Mouse (Mus musculus): ENCODE data around the gene Nol11. TPM values are rescaled to one million over a fixed set of nuclear protein-coding genes. Genes with fewer than 3 reads are reported as not detected.

Gene Nol11
- total RNA-seq (2012; rRNA removed) (98.9 and 110 TPM in 2 replicates), polyA plus RNA-seq (2012; ENCODE audit: insufficient read depth in 1 of 2, insufficient read length in 2 of 2, low read depth in 1 of 2, low replicate concordance in 2 of 2, missing spikeins in 1 of 2) (10 to 100 TPM; 58.5 to 93.8 TPM)

DNA sequence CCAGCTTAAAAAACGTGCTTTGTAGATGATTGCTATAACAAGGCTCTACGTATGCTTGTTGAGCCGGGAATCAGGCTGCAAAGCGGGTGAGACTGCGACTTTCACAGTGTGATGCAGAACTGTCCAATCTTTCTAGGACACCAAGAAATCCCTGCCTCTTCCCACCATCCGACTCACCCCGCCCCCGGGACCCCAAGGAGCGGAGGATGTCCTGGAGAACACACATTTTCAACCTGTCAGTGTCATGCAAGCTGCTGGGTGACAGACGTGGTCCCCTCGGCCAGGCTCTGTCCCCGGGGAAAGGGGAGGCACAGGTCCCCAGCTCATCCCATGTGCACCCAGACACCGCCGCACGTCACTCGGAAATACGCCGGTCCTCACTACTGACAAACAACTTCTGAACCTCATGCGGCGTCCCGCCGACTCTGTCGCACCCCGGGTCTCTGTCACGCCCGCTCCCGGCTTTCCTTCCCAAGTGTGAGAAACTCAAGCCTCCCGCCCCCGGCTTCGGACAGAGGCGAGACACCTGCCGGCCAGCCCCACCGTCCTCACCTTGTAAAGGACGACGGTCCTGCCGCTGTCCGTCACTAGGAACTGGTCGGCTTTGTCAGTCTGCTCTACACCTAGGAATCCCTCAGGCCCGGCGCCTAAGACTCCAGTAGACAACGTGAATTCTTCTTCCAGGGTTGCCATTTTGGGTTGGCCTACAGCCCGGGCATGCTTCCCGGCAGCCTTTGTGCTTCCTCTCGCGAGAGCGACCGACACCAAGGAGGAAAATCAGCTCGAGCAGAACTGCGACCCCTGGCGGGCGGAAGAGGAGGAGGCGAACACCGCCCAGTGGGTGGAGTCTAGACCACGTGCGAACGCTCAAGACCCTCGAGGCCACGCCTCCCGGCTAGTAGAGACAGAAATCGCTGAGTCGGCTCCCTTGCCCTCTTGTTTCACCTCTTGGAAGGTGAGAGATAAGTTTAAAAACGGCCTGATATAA, at the start of gene Nol11:
Gene Nol11 (minus strand): TSS at position 817 of the 988 bp plus-strand sequence.
- Histone ChIP-seq H3K36me3 (ENCODE audit: control insufficient read depth in 1 of 2, insufficient read depth in 2 of 2, low read length in 2 of 2) (peaks cover 12 to 16% of the 10 kb centered on the region in 2 experiments), H3K9me3 (replicated peaks; ENCODE audit: insufficient read depth, low read length) (no peaks in the 10 kb centered on the region), H3K27me3 (ENCODE audit: control insufficient read depth in 1 of 2, insufficient read depth in 2 of 2, low read length in 2 of 2) (no peaks in the 10 kb centered on the region), H3K9ac (ENCODE audit: control insufficient read depth, low read depth, low read length, poor library complexity, severe bottlenecking) (peak within 1 kb of the TSS; percentile 89), H3K4me3 (ENCODE audit: control insufficient read depth in 1 of 2, insufficient read depth in 1 of 2, low read depth in 2 of 2, low read length in 2 of 2) (peak within 1 kb of the TSS; percentile 67 to 86), H3K79me2 (ENCODE audit: control insufficient read depth, insufficient read depth, low read length, poor library complexity) (peaks cover 22% of the 10 kb centered on the region), H3K4me1 (ENCODE audit: control insufficient read depth in 1 of 2, insufficient read depth in 2 of 2, low read length in 2 of 2) (peaks cover 0 to 3% of the 10 kb centered on the region in 2 experiments; a peak in 1 of 4 replicates), H3K27ac (ENCODE audit: control insufficient read depth, low read depth, low read length) (peak within 1 kb of the TSS; percentile 68)
- DNase-seq (ENCODE audit: low read depth, low spot score), result peak; percentile 100
- TF ChIP-seq TAL1 (IDR thresholded peaks at IDR 0.05; ENCODE audit: low read length), result no peak
- TF ChIP-seq GATA1 (IDR thresholded peaks at IDR 0.05; ENCODE audit: low read depth, low read length), result no peak; the same call in 1 of the 2 replicates
- TF ChIP-seq HCFC1 (IDR thresholded peaks at IDR 0.05; ENCODE audit: low read depth, low read length), result peak; percentile 95
- TF ChIP-seq BHLHE40 (IDR thresholded peaks at IDR 0.05; ENCODE audit: borderline replicate concordance, low read depth, low read length), result peak; percentile 66; the same call in 1 of the 2 replicates
- TF ChIP-seq E2F4 (IDR thresholded peaks at IDR 0.05; ENCODE audit: borderline replicate concordance, low read depth, low read length), result no peak
- TF ChIP-seq TCF12 (IDR thresholded peaks at IDR 0.05; ENCODE audit: low read depth, low read length), result peak; percentile 78
- TF ChIP-seq NRF1 (IDR thresholded peaks at IDR 0.05; ENCODE audit: insufficient read depth, low read depth, low read length, poor library complexity, severe bottlenecking), result peak; percentile 44; the same call in 1 of the 2 replicates
- peak; percentile 21; the same call in 1 of the 2 replicates for TF ChIP-seq SMC3 (IDR thresholded peaks at IDR 0.05; ENCODE audit: low read depth, low read length)
- peak; percentile 94 for TF ChIP-seq NELFE (IDR thresholded peaks at IDR 0.05; ENCODE audit: low read depth, low read length)
- no peak; the same call in 1 of the 2 replicates for TF ChIP-seq RAD21 (IDR thresholded peaks at IDR 0.05; ENCODE audit: low read depth, low read length)
- TF ChIP-seq EP300 (IDR thresholded peaks at IDR 0.05; ENCODE audit: low read depth in 1 of 2, low read length in 2 of 2), result no peak
- peak in 1 of 2 experiments; percentile 26; a peak in 1 of 4 replicates for TF ChIP-seq USF2 (IDR thresholded peaks at IDR 0.05; ENCODE audit: borderline replicate concordance in 1 of 2, insufficient read depth in 1 of 2, low read depth in 1 of 2, low read length in 2 of 2)
- TF ChIP-seq GABPA (IDR thresholded peaks at IDR 0.05; ENCODE audit: low read depth, low read length), result no peak
- TF ChIP-seq KAT2A (conservative IDR thresholded peaks at IDR 0.05; ENCODE audit: low read depth, low read length), result no peak; the same call in 1 of the 2 replicates
- TF ChIP-seq MYB (IDR thresholded peaks at IDR 0.05; ENCODE audit: low read depth, low read length), result no peak
- peak; percentile 98 for TF ChIP-seq MAX (IDR thresholded peaks at IDR 0.05; ENCODE audit: low read length)
- TF ChIP-seq MXI1 (IDR thresholded peaks at IDR 0.05; ENCODE audit: low read depth, low read length), result peak; percentile 97
- peak; percentile 95 for TF ChIP-seq USF1 (IDR thresholded peaks at IDR 0.05; ENCODE audit: low read depth, low read length)
- peak; percentile 93 for TF ChIP-seq POLR2AphosphoS2 (IDR thresholded peaks at IDR 0.05; ENCODE audit: low read length)
- TF ChIP-seq MAFK (IDR thresholded peaks at IDR 0.05; ENCODE audit: borderline replicate concordance, low read depth, low read length), result peak; percentile 100
- no peak for TF ChIP-seq ZC3H11A (IDR thresholded peaks at IDR 0.05; ENCODE audit: low read depth, low read length)
- TF ChIP-seq TBP (IDR thresholded peaks at IDR 0.05; ENCODE audit: low read depth, low read length), result peak; percentile 96
- no peak for TF ChIP-seq RCOR1 (IDR thresholded peaks at IDR 0.05; ENCODE audit: low read depth, low read length)
- TF ChIP-seq MAZ (IDR thresholded peaks at IDR 0.05; ENCODE audit: low read depth, low read length), result 0 out of 2 replicates have a peak, but pooled peaks have one; percentile 12
- TF ChIP-seq JUND (IDR thresholded peaks at IDR 0.05; ENCODE audit: low read depth, low read length), result peak; percentile 29; the same call in 1 of the 2 replicates
- no peak for TF ChIP-seq POLR2AphosphoS5 (IDR thresholded peaks at IDR 0.05; ENCODE audit: borderline replicate concordance, low read depth, low read length)
- TF ChIP-seq CTCF (IDR thresholded peaks at IDR 0.05 in 2 of 3, conservative IDR thresholded peaks at IDR 0.05 in 1 of 3; ENCODE audit: control insufficient read depth in 1 of 3, insufficient read depth in 1 of 3, low read depth in 2 of 3, low read length in 3 of 3, poor library complexity in 1 of 3, severe bottlenecking in 1 of 3), result peak; percentile 82 to 98 (median 96)
- TF ChIP-seq UBTF (IDR thresholded peaks at IDR 0.05; ENCODE audit: borderline replicate concordance, insufficient read depth, low read depth, low read length), result no peak
- peak; percentile 93 for TF ChIP-seq ELF1 (IDR thresholded peaks at IDR 0.05; ENCODE audit: low read depth, low read length)
- no peak for TF ChIP-seq ZKSCAN1 (IDR thresholded peaks at IDR 0.05; ENCODE audit: low read depth, low read length)
- TF ChIP-seq ZMIZ1 (IDR thresholded peaks at IDR 0.05; ENCODE audit: low read depth, low read length), result peak; percentile 89
- 0 out of 2 replicates have a peak, but pooled peaks have one; percentile 35 for TF ChIP-seq CHD1 (IDR thresholded peaks at IDR 0.05; ENCODE audit: low read depth, low read length)
- peak; percentile 99 for TF ChIP-seq CHD2 (IDR thresholded peaks at IDR 0.05; ENCODE audit: low read length)

Data from MEL (cell line).